Mouse (Mus musculus): ENCODE measurements around the gene Rhbdl1. TPM values are rescaled to one million over a fixed set of nuclear protein-coding genes. Genes with fewer than 3 reads are reported as not detected.

The Rhbdl1 gene
- polyA plus RNA-seq, 1 experiment, result 2.1 TPM

GRCm38 (mm10) chr17:25796951-25797369 lies 40.1 kb downstream of the Rhbdl1 start, which contains the start of gene Metrn:
TSS of gene Metrn (minus strand) at chr17:25797136.
- TF ChIP-seq CTCF (IDR thresholded peaks at IDR 0.05; ENCODE audit: control insufficient read depth, insufficient read depth, insufficient replicate concordance, low read depth, low read length) (no peak), POLR2A (IDR thresholded peaks at IDR 0.05; ENCODE audit: control insufficient read depth, low read depth, low read length) (peak; percentile 12; the same call in 1 of the 2 replicates)
- no peak within 1 kb of the TSS for H3K27ac ChIP-seq (ENCODE audit: control insufficient read depth, insufficient read depth, low read depth, low read length)
- no peaks in the 10 kb centered on the region for H3K27me3 ChIP-seq (ENCODE audit: control insufficient read depth, insufficient read depth, low read length)
- peaks cover 23% of the 10 kb centered on the region for H3K4me1 ChIP-seq (ENCODE audit: control insufficient read depth, insufficient read depth, low read length)
- peak within 1 kb of the TSS; percentile 75 for H3K4me3 ChIP-seq (ENCODE audit: control insufficient read depth, low read depth, low read length)
- H3K36me3 ChIP-seq (ENCODE audit: control insufficient read depth, insufficient read depth, low read length), result no peaks in the 10 kb centered on the region

GRCm38 (mm10) chr17:25796211-25796771 lies 40.8 kb downstream of the Rhbdl1 start:
- Histone ChIP-seq H3K27ac (ENCODE audit: control insufficient read depth, insufficient read depth, low read depth, low read length) (no peak overlapping the region), H3K4me1 (ENCODE audit: control insufficient read depth, insufficient read depth, low read length) (peaks cover 26% of the 10 kb centered on the region)
- TF ChIP-seq POLR2A (IDR thresholded peaks at IDR 0.05; ENCODE audit: control insufficient read depth, low read depth, low read length) (no peak), CTCF (IDR thresholded peaks at IDR 0.05; ENCODE audit: control insufficient read depth, insufficient read depth, insufficient replicate concordance, low read depth, low read length) (no peak)

DNA sequence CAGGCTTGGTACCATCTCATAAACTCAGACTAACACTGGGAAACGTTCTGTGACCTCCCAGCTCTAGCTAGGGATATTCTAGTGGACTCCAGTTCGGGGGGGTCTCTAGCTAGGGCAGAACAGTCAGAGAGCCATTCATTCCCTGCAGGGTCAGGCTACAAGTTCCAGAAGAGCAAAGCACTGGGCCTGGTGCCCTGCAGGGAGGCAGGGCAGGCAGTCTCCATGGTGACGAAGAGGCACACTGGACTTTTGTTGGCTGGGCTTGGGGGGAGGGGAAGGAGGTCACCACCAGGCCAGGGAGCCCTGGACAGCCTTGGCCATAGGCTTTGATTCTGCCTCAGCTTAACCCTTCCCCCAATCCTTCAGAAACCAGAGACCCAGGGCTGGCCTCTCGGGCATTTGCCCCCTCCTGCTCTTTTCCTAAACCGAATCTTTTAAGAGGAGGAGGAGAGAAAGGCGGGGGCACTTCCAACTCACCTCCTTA lies 41.4 kb downstream of the Rhbdl1 start, which contains the start of gene AC134908.4:
AC134908.4 (minus strand) TSS at position 51 of the 484 bp plus-strand sequence.
- Histone ChIP-seq H3K27me3 (ENCODE audit: control insufficient read depth, insufficient read depth, low read length) (no peaks in the 10 kb centered on the region), H3K4me3 (ENCODE audit: control insufficient read depth, low read depth, low read length) (peak within 1 kb of the TSS; percentile 66), H3K36me3 (ENCODE audit: control insufficient read depth, insufficient read depth, low read length) (no peaks in the 10 kb centered on the region), H3K27ac (ENCODE audit: control insufficient read depth, insufficient read depth, low read depth, low read length) (no peak within 1 kb of the TSS), H3K4me1 (ENCODE audit: control insufficient read depth, insufficient read depth, low read length) (peaks cover 28% of the 10 kb centered on the region)
- TF ChIP-seq POLR2A (IDR thresholded peaks at IDR 0.05; ENCODE audit: control insufficient read depth, low read depth, low read length), result no peak
- no peak for TF ChIP-seq CTCF (IDR thresholded peaks at IDR 0.05; ENCODE audit: control insufficient read depth, insufficient read depth, insufficient replicate concordance, low read depth, low read length)

More at GRCm38 (mm10) chr17:25796211-25796771, 40.8 kb downstream of the Rhbdl1 start:
- Histone ChIP-seq H3K36me3 (ENCODE audit: control insufficient read depth, insufficient read depth, low read length) (no peaks in the 10 kb centered on the region), H3K4me3 (ENCODE audit: control insufficient read depth, low read depth, low read length) (peak overlapping the region; percentile 66), H3K27me3 (ENCODE audit: control insufficient read depth, insufficient read depth, low read length) (no peaks in the 10 kb centered on the region)

GRCm38 (mm10) chr17:25794998-25795397 lies 42.1 kb downstream of the Rhbdl1 start:
- H3K27me3 ChIP-seq (ENCODE audit: control insufficient read depth, insufficient read depth, low read length), result no peaks in the 10 kb centered on the region
- H3K4me1 ChIP-seq (ENCODE audit: control insufficient read depth, insufficient read depth, low read length), result peaks cover 28% of the 10 kb centered on the region
- H3K36me3 ChIP-seq (ENCODE audit: control insufficient read depth, insufficient read depth, low read length), result no peaks in the 10 kb centered on the region
- no peak for TF ChIP-seq POLR2A (IDR thresholded peaks at IDR 0.05; ENCODE audit: control insufficient read depth, low read depth, low read length)
- TF ChIP-seq CTCF (IDR thresholded peaks at IDR 0.05; ENCODE audit: control insufficient read depth, insufficient read depth, insufficient replicate concordance, low read depth, low read length), result no peak
- H3K27ac ChIP-seq (ENCODE audit: control insufficient read depth, insufficient read depth, low read depth, low read length), result no peak overlapping the region
- H3K4me3 ChIP-seq (ENCODE audit: control insufficient read depth, low read depth, low read length), result no peak overlapping the region

GRCm38 (mm10) chr17:25794197-25794596 lies 42.9 kb downstream of the Rhbdl1 start:
- no peaks in the 10 kb centered on the region for H3K27me3 ChIP-seq (ENCODE audit: control insufficient read depth, insufficient read depth, low read length)
- no peak overlapping the region for H3K27ac ChIP-seq (ENCODE audit: control insufficient read depth, insufficient read depth, low read depth, low read length)
- peaks cover 28% of the 10 kb centered on the region for H3K4me1 ChIP-seq (ENCODE audit: control insufficient read depth, insufficient read depth, low read length)
- no peaks in the 10 kb centered on the region for H3K36me3 ChIP-seq (ENCODE audit: control insufficient read depth, insufficient read depth, low read length)
- TF ChIP-seq CTCF (IDR thresholded peaks at IDR 0.05; ENCODE audit: control insufficient read depth, insufficient read depth, insufficient replicate concordance, low read depth, low read length) (no peak), POLR2A (IDR thresholded peaks at IDR 0.05; ENCODE audit: control insufficient read depth, low read depth, low read length) (no peak)
- H3K4me3 ChIP-seq (ENCODE audit: control insufficient read depth, low read depth, low read length), result no peak overlapping the region

DNA sequence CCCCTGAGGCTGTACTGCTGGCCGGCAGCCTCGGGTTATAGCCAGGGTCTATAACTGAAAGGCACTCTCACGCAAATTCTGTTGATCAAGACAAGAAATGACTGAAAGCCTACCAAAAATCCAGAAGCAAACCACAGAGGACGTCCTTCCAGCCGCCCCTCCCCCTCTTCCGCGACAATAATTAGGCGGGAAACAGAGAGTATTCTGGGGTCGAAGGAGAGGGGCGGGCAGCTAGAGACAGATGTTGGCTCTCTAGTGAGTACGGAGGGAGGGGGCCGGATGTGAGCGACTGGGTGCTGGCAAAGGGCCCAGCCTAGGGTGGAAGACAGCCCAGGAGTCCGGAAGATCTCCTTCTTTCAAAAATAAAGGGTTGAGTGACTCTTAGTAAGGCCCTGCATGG lies 44.5 kb downstream of the Rhbdl1 start, which contains the start of gene Fam173a:
Fam173a (minus strand) TSS at position 287 of the 400 bp plus-strand sequence.
- TF ChIP-seq POLR2A (IDR thresholded peaks at IDR 0.05; ENCODE audit: control insufficient read depth, low read depth, low read length) (no peak), CTCF (IDR thresholded peaks at IDR 0.05; ENCODE audit: control insufficient read depth, insufficient read depth, insufficient replicate concordance, low read depth, low read length) (no peak)
- Histone ChIP-seq H3K27ac (ENCODE audit: control insufficient read depth, insufficient read depth, low read depth, low read length) (peak within 1 kb of the TSS; percentile 80), H3K36me3 (ENCODE audit: control insufficient read depth, insufficient read depth, low read length) (no peaks in the 10 kb centered on the region), H3K4me3 (ENCODE audit: control insufficient read depth, low read depth, low read length) (peak within 1 kb of the TSS; percentile 93), H3K27me3 (ENCODE audit: control insufficient read depth, insufficient read depth, low read length) (no peaks in the 10 kb centered on the region), H3K4me1 (ENCODE audit: control insufficient read depth, insufficient read depth, low read length) (peaks cover 27% of the 10 kb centered on the region)

DNA sequence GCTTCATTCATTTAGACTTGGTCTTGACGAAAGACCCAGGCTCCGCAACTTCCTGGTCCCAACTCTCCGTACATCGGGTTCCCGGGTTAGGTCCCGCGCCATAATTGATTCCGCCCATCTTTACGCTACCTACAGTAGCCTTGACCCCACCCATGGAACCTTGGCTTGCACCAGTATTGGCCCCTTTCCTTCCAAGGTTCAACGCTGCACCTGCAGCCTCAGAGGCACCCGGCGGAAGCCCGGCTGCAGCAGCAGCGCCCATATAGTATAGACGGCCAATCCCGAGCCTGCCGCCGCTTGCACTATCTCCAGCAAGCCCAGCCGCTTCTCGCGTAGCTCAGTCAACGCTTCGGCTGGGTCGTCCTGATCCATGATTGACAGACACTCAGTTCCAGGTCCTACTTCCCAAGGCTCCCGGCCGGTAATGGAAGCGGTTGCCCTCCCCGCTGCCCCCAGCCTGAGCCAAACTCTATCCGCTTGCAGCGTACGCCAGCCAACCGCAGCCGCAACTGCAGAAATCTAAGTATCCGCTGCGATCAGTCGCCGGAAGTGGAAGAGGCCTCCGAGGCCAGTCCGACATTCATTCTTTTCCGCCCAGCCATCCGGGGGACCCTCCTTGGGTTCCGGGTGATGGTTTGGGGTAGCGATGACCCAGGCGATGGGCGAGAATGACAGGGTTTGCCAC lies 45.1 kb downstream of the Rhbdl1 start:
- H3K27ac ChIP-seq (ENCODE audit: control insufficient read depth, insufficient read depth, low read depth, low read length), result peak overlapping the region; percentile 80
- TF ChIP-seq CTCF (IDR thresholded peaks at IDR 0.05; ENCODE audit: control insufficient read depth, insufficient read depth, insufficient replicate concordance, low read depth, low read length) (no peak), POLR2A (IDR thresholded peaks at IDR 0.05; ENCODE audit: control insufficient read depth, low read depth, low read length) (peak; percentile 58)
- no peaks in the 10 kb centered on the region for H3K36me3 ChIP-seq (ENCODE audit: control insufficient read depth, insufficient read depth, low read length)
- H3K27me3 ChIP-seq (ENCODE audit: control insufficient read depth, insufficient read depth, low read length), result no peaks in the 10 kb centered on the region
- peak overlapping the region; percentile 93 for H3K4me3 ChIP-seq (ENCODE audit: control insufficient read depth, low read depth, low read length)
- H3K4me1 ChIP-seq (ENCODE audit: control insufficient read depth, insufficient read depth, low read length), result peaks cover 21% of the 10 kb centered on the region
